Mouse (Mus musculus) intestine, embryonic 16.5 days (tissue): ENCODE results near the gene Tek. TPM values are rescaled to one million over a fixed set of nuclear protein-coding genes. Genes with fewer than 3 reads are reported as not detected.

Experiments used
- ATAC-seq: fragments of 200-750 bp; cut with Nextera tagmentation; 2 replicates; pipeline ENCODE4 v1.8.0; 2017; ENCODE audit warnings: moderate TSS enrichment, moderate library complexity
- H3K27ac ChIP-seq: fragments of 300-500 bp; sonication (generic); 2 replicates; pipeline ENCODE4 v1.5.1; 2014; ENCODE audit warnings: mild to moderate bottlenecking, low read length
- H3K27me3 ChIP-seq: fragments of 300-500 bp; sonication (generic); replicated peaks from 2 replicates; pipeline ENCODE4 v1.6.1; 2014; ENCODE audit warnings: low read length, control low read depth, mixed read lengths; ENCODE audit not compliant: control insufficient read depth, insufficient read depth
- H3K36me3 ChIP-seq: fragments of 300-500 bp; sonication (generic); 2 replicates; pipeline ENCODE4 v1.6.1; 2014; ENCODE audit warnings: low read length, control low read depth; ENCODE audit not compliant: control insufficient read depth, insufficient read depth
- H3K4me1 ChIP-seq: fragments of 300-500 bp; sonication (generic); 2 replicates; pipeline ENCODE4 v1.6.1; 2014; ENCODE audit warnings: low read length, control low read depth, mixed read lengths; ENCODE audit not compliant: control insufficient read depth, insufficient read depth
- H3K4me2 ChIP-seq: fragments of 300-500 bp; sonication (generic); 2 replicates; pipeline ENCODE4 v1.6.1; 2014; ENCODE audit warnings: low read depth, low read length, control low read depth
- H3K4me3 ChIP-seq: fragments of 300-500 bp; sonication (generic); 2 replicates; pipeline ENCODE4 v1.5.1; 2014; ENCODE audit warnings: mild to moderate bottlenecking, low read length
- H3K9ac ChIP-seq: fragments of 300-500 bp; sonication (generic); 2 replicates; pipeline ENCODE4 v1.6.1; 2014; ENCODE audit warnings: low read depth, low read length
- H3K9me3 ChIP-seq: fragments of 300-500 bp; sonication (generic); 2 replicates; pipeline ENCODE4 v1.6.1; 2016; ENCODE audit warnings: low read length, control low read depth; ENCODE audit not compliant: control insufficient read depth
- WGBS: fragments of 180-500 bp; shearing (Covaris S2); extraction: QIAGEN DNeasy Blood & Tissue Kit; methylation state at CpG from one replicate; pipeline ENCODE4 v1.1.7; 2014; 5-methylcytosine and 5-hydroxymethylcytosine counted together
- polyA plus RNA-seq: library from polyadenylated mRNA; unstranded; fragments of >200 nt; fragmentation: Nextera tagmentation; extraction: Ambion mirVana; gene quantifications from 2 replicates; pipeline ENCODE4 v1.2.1, GENCODE M21; 2015

The Tek gene
- polyA plus RNA-seq, 1 experiment from 2014 or later: 9.8 TPM

- Histone ChIP-seq H3K9me3 (no peaks in the 10 kb centered on the region), H3K4me1 (no peaks in the 10 kb centered on the region), H3K9ac (no peak overlapping the region), H3K27ac (no peak overlapping the region), H3K27me3 (no peaks in the 10 kb centered on the region), H3K4me3 (no peak overlapping the region), H3K36me3 (no peaks in the 10 kb centered on the region), H3K4me2 (no peak overlapping the region)
- WGBS: 83% methylated on average over 7 of the region's 7 CpGs
- no peak for ATAC-seq
Observed at GRCm38 (mm10) chr4:94766176-94766575, 27.1 kb downstream of the Tek start.

GRCm38 (mm10) chr4:94768624-94769023 lies 29.5 kb downstream of the Tek start:
- Histone ChIP-seq H3K4me2 (no peak overlapping the region), H3K4me3 (no peak overlapping the region), H3K36me3 (no peaks in the 10 kb centered on the region), H3K9ac (no peak overlapping the region), H3K4me1 (no peaks in the 10 kb centered on the region), H3K27ac (no peak overlapping the region), H3K27me3 (no peaks in the 10 kb centered on the region), H3K9me3 (no peaks in the 10 kb centered on the region)
- 79% methylated on average over 3 of the region's 3 CpGs for WGBS
- ATAC-seq: no peak

DNA sequence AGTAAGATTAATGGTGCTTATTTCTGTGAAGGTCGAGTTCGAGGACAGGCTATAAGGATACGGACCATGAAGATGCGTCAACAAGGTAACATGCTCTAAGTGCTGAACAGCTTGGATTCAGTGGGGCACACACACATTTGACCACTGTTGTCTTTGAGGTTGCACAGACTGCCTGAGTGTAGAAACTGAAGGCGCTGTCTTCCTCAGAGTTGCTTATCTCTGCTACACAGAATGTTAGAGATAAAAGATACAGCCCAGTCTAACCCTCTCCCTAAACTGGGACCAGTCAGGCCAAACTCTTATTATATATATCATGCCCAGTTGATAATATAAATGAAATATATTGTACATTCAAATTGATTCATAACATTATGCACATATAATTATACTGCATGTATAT lies 42.0 kb downstream of the Tek start:
- Histone ChIP-seq H3K4me1 (no peaks in the 10 kb centered on the region), H3K4me3 (no peak overlapping the region), H3K27ac (no peak overlapping the region), H3K9ac (no peak overlapping the region), H3K4me2 (no peak overlapping the region), H3K9me3 (no peaks in the 10 kb centered on the region), H3K27me3 (no peaks in the 10 kb centered on the region), H3K36me3 (no peaks in the 10 kb centered on the region)
- no peak for ATAC-seq
- 88% methylated on average over 5 of the region's 5 CpGs for WGBS

DNA sequence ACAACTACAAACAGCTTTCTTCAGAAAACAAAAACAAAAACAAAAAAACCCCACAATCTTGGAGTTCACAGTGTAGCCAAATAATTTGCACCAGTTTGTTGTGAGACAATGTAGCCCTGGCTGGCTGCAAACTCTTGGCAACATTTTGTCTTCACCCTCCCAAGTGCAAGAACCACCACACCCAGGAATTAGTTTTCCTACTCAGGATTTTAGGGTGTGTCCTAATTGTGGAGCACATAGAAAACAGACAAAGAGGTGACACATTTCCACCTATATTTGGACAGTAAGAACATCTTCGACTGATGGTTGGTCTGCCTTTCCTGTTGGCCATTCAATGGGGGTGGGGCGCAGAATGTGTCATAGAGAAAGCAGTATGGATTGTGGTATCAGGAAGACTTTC lies 46.8 kb downstream of the Tek start:
- Histone ChIP-seq H3K4me1 (no peaks in the 10 kb centered on the region), H3K9ac (no peak overlapping the region), H3K9me3 (no peaks in the 10 kb centered on the region), H3K4me2 (no peak overlapping the region), H3K27me3 (no peaks in the 10 kb centered on the region), H3K36me3 (no peaks in the 10 kb centered on the region), H3K4me3 (no peak overlapping the region), H3K27ac (no peak overlapping the region)
- WGBS: 87% methylated on average over 2 of the region's 2 CpGs
- no peak for ATAC-seq

GRCm38 (mm10) chr4:94803187-94803586 lies 64.1 kb downstream of the Tek start:
- no peak for ATAC-seq
- WGBS: 43% methylated on average over 1 of the region's 1 CpGs

DNA sequence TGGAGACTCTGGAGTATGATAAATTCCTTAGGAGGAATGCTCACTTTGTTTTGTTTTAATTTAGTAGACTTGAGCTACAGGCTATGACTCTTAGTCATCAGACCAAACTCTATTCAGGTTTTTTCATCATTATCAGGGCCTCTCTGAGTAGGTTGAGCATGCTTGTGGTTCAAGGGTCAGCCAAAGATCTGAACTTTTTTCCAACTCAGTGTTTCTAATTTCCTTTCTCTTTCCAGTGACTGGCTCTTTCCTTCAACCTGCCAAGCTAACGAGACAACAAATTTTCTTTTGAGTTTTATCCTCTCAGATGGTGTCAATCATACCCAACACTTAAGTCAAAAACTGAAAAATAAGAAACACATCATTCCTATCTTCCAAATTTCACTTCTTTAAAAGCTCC lies 71.5 kb downstream of the Tek start:
- Histone ChIP-seq H3K4me2 (no peak overlapping the region), H3K27ac (no peak overlapping the region), H3K9ac (no peak overlapping the region), H3K4me3 (no peak overlapping the region), H3K4me1 (no peaks in the 10 kb centered on the region), H3K36me3 (no peaks in the 10 kb centered on the region), H3K27me3 (no peaks in the 10 kb centered on the region), H3K9me3 (no peaks in the 10 kb centered on the region)
- no peak for ATAC-seq
- 75% methylated on average over 1 of the region's 1 CpGs for WGBS

More at GRCm38 (mm10) chr4:94803187-94803586, 64.1 kb downstream of the Tek start:
- Histone ChIP-seq H3K9me3 (no peaks in the 10 kb centered on the region), H3K4me2 (no peak overlapping the region), H3K4me1 (no peaks in the 10 kb centered on the region), H3K4me3 (no peak overlapping the region), H3K9ac (no peak overlapping the region), H3K27ac (no peak overlapping the region), H3K36me3 (no peaks in the 10 kb centered on the region), H3K27me3 (no peaks in the 10 kb centered on the region)

- Histone ChIP-seq H3K27ac (no peak overlapping the region), H3K4me2 (no peak overlapping the region), H3K9me3 (no peaks in the 10 kb centered on the region), H3K36me3 (no peaks in the 10 kb centered on the region), H3K4me3 (no peak overlapping the region), H3K4me1 (no peaks in the 10 kb centered on the region), H3K9ac (no peak overlapping the region), H3K27me3 (no peaks in the 10 kb centered on the region)
- ATAC-seq: no peak
- 63% methylated on average over 1 of the region's 1 CpGs for WGBS
Observed at GRCm38 (mm10) chr4:94826891-94827290, 87.8 kb downstream of the Tek start.

DNA sequence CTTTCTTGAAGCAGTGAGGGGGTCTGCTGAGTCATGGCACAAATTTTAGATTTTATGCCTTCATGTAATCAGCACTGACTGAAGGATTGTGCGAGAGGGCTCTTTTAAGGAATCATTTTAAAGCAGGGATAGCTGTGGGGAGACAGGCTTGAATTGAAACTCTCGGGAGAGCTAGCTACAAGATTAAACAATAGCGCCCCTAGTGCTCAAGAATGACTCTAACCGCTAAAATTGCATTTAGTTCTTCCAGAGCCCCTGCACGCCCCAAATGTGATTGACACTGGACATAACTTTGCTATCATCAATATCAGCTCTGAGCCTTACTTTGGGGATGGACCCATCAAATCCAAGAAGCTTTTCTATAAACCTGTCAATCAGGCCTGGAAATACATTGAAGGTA lies 88.3 kb downstream of the Tek start:
- no peaks in the 10 kb centered on the region for H3K4me1 ChIP-seq
- H3K27ac ChIP-seq: no peak overlapping the region
- H3K27me3 ChIP-seq: no peaks in the 10 kb centered on the region
- no peak overlapping the region for H3K4me2 ChIP-seq
- H3K9me3 ChIP-seq: no peaks in the 10 kb centered on the region
- no peak overlapping the region for H3K9ac ChIP-seq
- ATAC-seq: no peak
- no peak overlapping the region for H3K4me3 ChIP-seq
- 39% methylated on average over 5 of the region's 5 CpGs for WGBS
- no peaks in the 10 kb centered on the region for H3K36me3 ChIP-seq

- ATAC-seq: no peak; the same call in 1 of the 2 replicates
- WGBS: 65% methylated on average over 6 of the region's 6 CpGs
Observed at GRCm38 (mm10) chr4:94829924-94830386, 90.9 kb downstream of the Tek start.

DNA sequence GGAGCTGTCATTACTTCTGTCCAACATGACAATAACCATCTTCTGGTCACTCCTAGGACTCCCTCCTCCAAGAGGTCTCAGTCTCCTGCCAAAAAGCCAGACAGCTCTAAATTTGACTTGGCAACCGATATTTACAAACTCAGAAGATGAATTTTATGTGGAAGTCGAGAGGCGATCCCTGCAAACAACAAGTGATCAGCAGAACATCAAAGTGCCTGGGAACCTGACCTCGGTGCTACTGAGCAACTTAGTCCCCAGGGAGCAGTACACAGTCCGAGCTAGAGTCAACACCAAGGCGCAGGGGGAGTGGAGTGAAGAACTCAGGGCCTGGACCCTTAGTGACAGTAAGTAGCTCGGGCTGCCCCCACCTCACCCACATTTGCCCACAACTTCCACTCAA lies 98.0 kb downstream of the Tek start:
- H3K4me1 ChIP-seq: no peaks in the 10 kb centered on the region
- no peak overlapping the region for H3K27ac ChIP-seq
- no peaks in the 10 kb centered on the region for H3K36me3 ChIP-seq
- WGBS: 57% methylated on average over 7 of the region's 7 CpGs
- H3K27me3 ChIP-seq: no peaks in the 10 kb centered on the region
- H3K4me2 ChIP-seq: no peak overlapping the region
- H3K9me3 ChIP-seq: no peaks in the 10 kb centered on the region
- H3K9ac ChIP-seq: no peak overlapping the region
- no peak overlapping the region for H3K4me3 ChIP-seq
- ATAC-seq: no peak

More at GRCm38 (mm10) chr4:94829924-94830386, 90.9 kb downstream of the Tek start:
- H3K9me3 ChIP-seq: no peaks in the 10 kb centered on the region
- H3K4me3 ChIP-seq: no peak overlapping the region
- no peaks in the 10 kb centered on the region for H3K27me3 ChIP-seq
- no peak overlapping the region for H3K9ac ChIP-seq
- no peak overlapping the region for H3K4me2 ChIP-seq
- no peak overlapping the region for H3K27ac ChIP-seq
- H3K4me1 ChIP-seq: no peaks in the 10 kb centered on the region
- no peaks in the 10 kb centered on the region for H3K36me3 ChIP-seq
